Mouse (Mus musculus): ENCODE measurements around the gene Olfr1013.

The Olfr1013 gene

DNA sequence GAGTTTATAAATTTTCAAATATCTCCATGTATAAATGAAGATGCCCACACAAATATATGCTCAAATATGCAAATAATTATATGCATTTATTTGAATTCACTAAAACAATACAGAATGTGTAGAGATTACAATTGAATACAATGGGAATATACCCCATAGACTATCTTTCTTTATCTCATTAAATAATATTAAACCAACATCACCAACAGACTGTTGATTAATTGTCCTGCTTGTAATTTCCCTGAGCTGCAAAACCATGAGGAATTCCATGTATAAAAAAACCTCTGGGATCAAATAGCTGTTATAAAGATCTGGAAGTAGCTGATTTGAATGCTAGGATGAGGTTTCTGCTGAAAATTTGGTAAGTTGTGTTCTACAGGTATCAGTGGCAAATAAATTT is at the start of gene Olfr1013:
Olfr1013 (plus strand) TSS at position 301 of the 400 bp plus-strand sequence.
- DNase-seq, result no peak

- peak; percentile 13 to 15 for DNase-seq
These were observed 41.1 kb upstream of the Olfr1013 start for GRCm38 (mm10) chr2:85725793-85726192.

DNA sequence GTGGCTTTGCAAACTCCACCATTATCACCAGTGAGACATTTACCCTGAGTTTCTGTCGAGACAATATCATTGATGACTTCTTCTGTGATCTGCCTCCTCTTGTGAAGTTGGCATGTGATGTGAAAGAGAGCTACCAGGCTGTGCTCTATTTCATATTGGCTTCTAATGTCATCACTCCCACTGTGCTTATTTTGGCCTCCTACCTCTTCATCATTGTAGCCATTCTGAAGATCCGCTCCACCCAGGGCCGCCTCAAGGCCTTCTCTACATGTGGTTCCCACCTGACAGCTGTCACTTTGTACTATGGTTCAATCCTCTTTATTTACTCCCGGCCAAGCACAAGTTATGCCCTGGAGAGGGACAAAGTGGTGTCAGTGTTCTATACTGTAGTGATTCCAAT is 13.1 kb upstream of the Olfr1013 start:
- no peak for DNase-seq

- no peak for DNase-seq
These were observed 4.2 kb upstream of the Olfr1013 start, which contains the start of gene Olfr1012 for GRCm38 (mm10) chr2:85762666-85763065. TSS of gene Olfr1012 (minus strand) at chr2:85762766.

DNA sequence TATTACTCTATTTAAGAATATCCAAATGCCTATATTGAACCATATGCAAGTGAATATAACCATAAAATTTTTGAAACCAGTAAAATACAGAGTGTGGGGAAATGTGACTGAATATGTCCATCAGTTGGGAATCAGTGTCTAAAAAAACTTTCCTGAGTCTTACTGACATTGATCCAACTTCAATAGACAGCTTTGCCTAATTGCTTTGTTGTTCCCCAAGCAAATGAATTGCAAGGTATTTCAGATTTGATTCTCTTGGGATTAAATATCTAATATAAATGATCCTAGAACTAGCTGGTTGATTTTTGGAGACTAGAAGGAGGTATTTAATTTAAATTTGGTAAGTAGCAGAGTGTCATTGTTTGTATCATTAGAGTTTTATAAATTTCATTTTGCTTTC is 5.5 kb downstream of the Olfr1013 start, which contains the start of gene Olfr1014:
Olfr1014 (plus strand) TSS at position 301 of the 400 bp plus-strand sequence.
- DNase-seq, result no peak

GRCm38 (mm10) chr2:85781717-85782116 is 14.8 kb downstream of the Olfr1013 start, which contains the start of gene Olfr1015:
TSS of gene Olfr1015 (plus strand) at chr2:85782017.
- no peak for DNase-seq

GRCm38 (mm10) chr2:85792331-85792730 is 25.4 kb downstream of the Olfr1013 start:
- no peak for DNase-seq

- DNase-seq, result no peak
These were observed 35.5 kb downstream of the Olfr1013 start, which contains the start of gene Olfr1016 for GRCm38 (mm10) chr2:85802444-85802843. TSS of gene Olfr1016 (minus strand) at chr2:85802544.

DNA sequence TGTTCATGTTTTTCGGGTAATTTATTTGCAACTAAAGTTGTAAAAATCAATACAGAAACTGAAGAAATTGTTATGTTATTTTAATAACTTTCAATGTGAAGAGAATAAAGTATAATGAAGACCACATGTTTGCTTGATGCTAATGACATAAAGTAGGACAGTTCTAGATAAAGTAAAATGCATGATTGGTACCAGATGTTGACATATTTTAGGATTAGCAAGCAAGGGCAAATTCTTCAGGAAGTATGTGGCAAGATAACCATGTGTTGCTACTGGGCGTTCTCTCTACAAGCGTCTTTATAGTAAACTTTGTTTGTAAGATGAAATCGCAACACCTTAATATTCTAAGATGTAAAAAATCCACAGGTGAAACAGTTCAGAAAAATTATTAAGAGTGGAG is 37.6 kb downstream of the Olfr1013 start:
- DNase-seq, result no peak

DNA sequence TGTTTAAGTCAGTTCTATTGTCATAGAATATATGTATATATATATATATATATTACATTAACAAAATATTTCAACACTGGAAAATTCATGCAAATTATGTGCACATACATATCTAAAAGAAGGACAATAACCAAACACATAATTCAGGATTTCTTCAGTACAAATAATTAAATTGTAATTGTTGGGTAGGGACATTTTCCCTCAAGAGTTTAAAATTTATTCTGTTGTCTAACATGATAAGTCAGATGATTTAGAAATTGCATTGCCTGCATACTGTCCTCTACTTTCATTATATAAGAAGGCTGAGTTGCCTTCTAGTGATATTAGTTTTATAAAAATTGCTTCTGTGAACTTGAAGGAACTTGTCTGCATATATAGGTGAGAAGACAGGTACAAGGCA is 51.3 kb downstream of the Olfr1013 start, which contains the start of gene Olfr1018:
Olfr1018 (plus strand) TSS at position 301 of the 400 bp plus-strand sequence.
- DNase-seq, result no peak
